Mouse (Mus musculus): ENCODE results near the gene Gapdhs. TPM values are rescaled to one million over a fixed set of nuclear protein-coding genes. Genes with fewer than 3 reads are reported as not detected.
"Not testable (repeated sequence)": the region's sequence is repeated elsewhere in the genome, so short reads cannot be mapped to it uniquely, and the experiment has no call there.

The Gapdhs gene
- total RNA-seq, 2 experiments from 2014 or later = not detected

GRCm38 (mm10) chr7:30747525-30748204, 4.2 kb upstream of the Gapdhs start:
- DNase-seq (ENCODE audit: low spot score in 2 of 2) = no peak

- DNase-seq (ENCODE audit: low spot score in 2 of 2) = no peak
Observed at GRCm38 (mm10) chr7:30744022-30744598, 629 bp upstream of the Gapdhs start.

GRCm38 (mm10) chr7:30742570-30742969, 911 bp downstream of the Gapdhs start:
- DNase-seq (ENCODE audit: low spot score in 2 of 2) = not testable (repeated sequence)

GRCm38 (mm10) chr7:30736211-30736610, 7.3 kb downstream of the Gapdhs start:
- DNase-seq (ENCODE audit: low spot score in 2 of 2) = no peak

- peak; percentile 21 to 24 for DNase-seq (ENCODE audit: low spot score in 2 of 2)
Observed at GRCm38 (mm10) chr7:30730064-30730722, 13.3 kb downstream of the Gapdhs start.

- peak; percentile 95 to 96 for DNase-seq (ENCODE audit: low spot score in 2 of 2)
Observed at GRCm38 (mm10) chr7:30729396-30730063, 14.0 kb downstream of the Gapdhs start, which contains the start of gene Tmem147. Tmem147 (minus strand) TSS chr7:30729540.

- DNase-seq (ENCODE audit: low spot score in 2 of 2) = no peak
Observed at GRCm38 (mm10) chr7:30728739-30729395, 14.6 kb downstream of the Gapdhs start.

GRCm38 (mm10) chr7:30728214-30728613, 15.3 kb downstream of the Gapdhs start:
- DNase-seq (ENCODE audit: low spot score in 2 of 2) = no peak

GRCm38 (mm10) chr7:30723274-30723953, 20.1 kb downstream of the Gapdhs start:
- no peak for DNase-seq (ENCODE audit: low spot score in 2 of 2)

- no peak for DNase-seq (ENCODE audit: low spot score in 2 of 2)
Observed at GRCm38 (mm10) chr7:30721286-30721685, 22.2 kb downstream of the Gapdhs start.

- no peak for DNase-seq (ENCODE audit: low spot score in 2 of 2)
Observed at GRCm38 (mm10) chr7:30719669-30720068, 23.8 kb downstream of the Gapdhs start.

GRCm38 (mm10) chr7:30717716-30718046, 25.8 kb downstream of the Gapdhs start:
- DNase-seq (ENCODE audit: low spot score in 2 of 2) = no peak

GRCm38 (mm10) chr7:30717006-30717715, 26.3 kb downstream of the Gapdhs start:
- DNase-seq (ENCODE audit: low spot score in 2 of 2) = peak; percentile 63 to 70

GRCm38 (mm10) chr7:30711942-30712341, 31.5 kb downstream of the Gapdhs start, which contains the start of gene Atp4a:
Atp4a (plus strand) TSS chr7:30712209.
- no peak for DNase-seq (ENCODE audit: low spot score in 2 of 2)

GRCm38 (mm10) chr7:30707441-30707840, 36.0 kb downstream of the Gapdhs start:
- no peak for DNase-seq (ENCODE audit: low spot score in 2 of 2)

GRCm38 (mm10) chr7:30706214-30706882, 37.1 kb downstream of the Gapdhs start:
- no peak for DNase-seq (ENCODE audit: low spot score in 2 of 2)

- no peak for DNase-seq (ENCODE audit: low spot score in 2 of 2)
Observed at GRCm38 (mm10) chr7:30698589-30698988, 44.9 kb downstream of the Gapdhs start, which contains the start of gene 2200002J24Rik. 2200002J24Rik (plus strand) TSS chr7:30698926.

GRCm38 (mm10) chr7:30698101-30698500, 45.4 kb downstream of the Gapdhs start:
- DNase-seq (ENCODE audit: low spot score in 2 of 2) = no peak

GRCm38 (mm10) chr7:30688325-30688724, 55.2 kb downstream of the Gapdhs start:
- DNase-seq (ENCODE audit: low spot score in 2 of 2) = no peak
